9 mouse cellular contexts compared by ENCODE assay signal in the genomic region with DNA sequence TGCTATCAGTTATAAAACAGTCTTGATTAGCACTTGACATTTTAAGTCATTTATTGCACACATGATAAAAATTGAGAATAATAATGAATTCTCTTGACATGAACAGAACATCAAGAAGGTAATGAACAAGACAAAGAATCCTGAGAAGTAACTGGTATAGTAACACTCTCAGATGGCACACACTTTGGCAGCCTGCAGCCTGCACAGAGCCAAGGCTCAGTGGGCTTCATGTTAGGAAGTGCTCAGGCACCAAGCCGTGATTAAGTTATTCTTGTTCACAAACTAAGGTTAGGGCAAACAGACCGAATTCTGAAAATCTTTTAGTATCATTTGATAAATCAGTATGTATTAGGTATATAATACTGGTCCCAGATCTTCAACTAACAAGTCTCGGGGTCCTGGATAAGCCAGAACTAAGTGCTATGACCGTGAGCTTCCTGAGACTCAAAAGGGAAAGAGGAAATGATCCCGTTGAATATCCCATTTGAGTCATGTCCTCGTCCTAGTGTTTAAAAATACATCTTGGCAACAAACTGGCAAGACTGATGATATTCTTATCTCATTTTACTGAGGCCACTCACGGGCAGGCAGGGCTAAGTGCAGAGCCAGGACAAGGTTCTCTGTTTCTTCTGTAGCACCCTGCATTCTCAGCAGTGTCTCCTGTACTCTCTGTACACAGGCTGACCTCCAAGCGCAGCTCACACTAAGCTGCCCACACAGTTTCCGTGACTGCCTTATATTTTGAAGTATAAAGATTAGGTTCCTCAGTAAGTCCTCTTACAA.
DNase-seq lines count a peak whose midpoint lies in the region; ATAC-seq lines count a peak whose summit lies in the region.
"Had no signal": no experiment of that assay in that cellular context is flagged by ENCODE, and none has a peak within 500 bp of the region (broad histone marks: within the 10 kb centered on the region; RNA-seq: fewer than 3 reads in every experiment).

No protein-coding gene starts in this region.

- WGBS in kidney, embryonic 16.5 days = 75% methylated on average over 9 of the region's 9 CpGs
- WGBS in heart, embryonic 16.5 days = 24% methylated on average over 9 of the region's 9 CpGs

- peaks cover 3% of the 10 kb centered on the region; the same call in 1 of the 2 replicates for H3K36me3 ChIP-seq in kidney, embryonic 16.5 days (ENCODE audit: insufficient read depth, low read length)
- 0 out of 2 replicates have a peak, but pooled peaks cover 3% of the 10 kb centered on the region for H3K36me3 ChIP-seq in heart, embryonic 16.5 days (ENCODE audit: control insufficient read depth, insufficient read depth)

- H3K4me3 ChIP-seq in kidney, embryonic 16.5 days (ENCODE audit: low read length) = no peak overlapping the region
- no peak overlapping the region for H3K4me3 ChIP-seq in heart, embryonic 16.5 days (ENCODE audit: low read length)

- H3K27me3 ChIP-seq in kidney, embryonic 16.5 days (ENCODE audit: insufficient read depth, low read length) = no peaks in the 10 kb centered on the region
- no peaks in the 10 kb centered on the region for H3K27me3 ChIP-seq in heart, embryonic 16.5 days (ENCODE audit: control insufficient read depth, insufficient read depth, low read length)

- H3K27ac ChIP-seq in kidney, embryonic 16.5 days (ENCODE audit: low read length) = no peak overlapping the region
- H3K27ac ChIP-seq in heart, embryonic 16.5 days (ENCODE audit: low read length) = peak overlapping the region; percentile 76

- H3K4me2 ChIP-seq in kidney, embryonic 16.5 days (replicated peaks; ENCODE audit: low read depth, low read length) = no peak overlapping the region
- H3K4me2 ChIP-seq in heart, embryonic 16.5 days (ENCODE audit: low read depth, low read length) = peak overlapping the region; percentile 48

- peak; percentile 61 to 76 for DNase-seq in cerebellum, postnatal 14 days
- DNase-seq in cerebellum, adult 11 months = no peak
- peak; percentile 17 for DNase-seq in kidney, postnatal 14 days
- DNase-seq in adrenal gland, postnatal 25 days = peak; percentile 21
- no peak for DNase-seq in right cerebral cortex, adult 18-20 months
- no peak for DNase-seq in layer of hippocampus, adult 9-10 months (ENCODE audit: low spot score)
- DNase-seq: right cerebral cortex, postnatal 25 days had no signal

- no peak overlapping the region for H3K9ac ChIP-seq in kidney, embryonic 16.5 days (replicated peaks; ENCODE audit: low read length)
- H3K9ac ChIP-seq in heart, embryonic 16.5 days (ENCODE audit: low read length) = no peak overlapping the region

- no peaks in the 10 kb centered on the region for H3K4me1 ChIP-seq in kidney, embryonic 16.5 days (ENCODE audit: insufficient read depth, low read length)
- H3K4me1 ChIP-seq in heart, embryonic 16.5 days (ENCODE audit: control insufficient read depth, insufficient read depth, low read length) = peaks cover 10% of the 10 kb centered on the region

- ATAC-seq in kidney, embryonic 16.5 days (ENCODE audit: low FRiP score, low TSS enrichment) = no peak
- ATAC-seq in heart, embryonic 16.5 days (replicated peaks; ENCODE audit: extremely low read depth, insufficient read depth, low FRiP score) = peak; percentile 95

- H3K9me3 ChIP-seq in kidney, embryonic 16.5 days (ENCODE audit: low read length) = no peaks in the 10 kb centered on the region
- H3K9me3 ChIP-seq in heart, embryonic 16.5 days (replicated peaks; ENCODE audit: control insufficient read depth, low read length) = no peaks in the 10 kb centered on the region

Comparison
In these comparisons a context has a peak if more than half of its experiments do, and no peak if none do; other contexts are left out.
1. DNase-seq: peak in cerebellum, postnatal 14 days (2 of 2), kidney, postnatal 14 days (single experiment) and adrenal gland, postnatal 25 days (single experiment); none in cerebellum, adult 11 months (single experiment), right cerebral cortex, adult 18-20 months (single experiment) and layer of hippocampus, adult 9-10 months (single experiment).